Mouse (Mus musculus) olfactory bulb, adult 2 months (tissue): ENCODE measurements at regions not wholly inside any gene's neighbourhood (a gene's known extent, or its start where the extent isn't known, plus 50 kb on each side); places are given as distances from the start of the nearest gene placed in this dataset.

Source experiments
- CTCF ChIP-seq: fragments of 200-500 bp; IDR thresholded peaks from 2 replicates; pipeline ENCODE4 v1.5.1; 2012; ENCODE audit warnings: low read depth, mild to moderate bottlenecking, low read length, moderate library complexity; ENCODE audit not compliant: insufficient read depth
- POLR2A ChIP-seq: fragments of 200-500 bp; IDR thresholded peaks from 2 replicates; pipeline ENCODE4 v1.6.1; 2012; ENCODE audit warnings: mild to moderate bottlenecking, low read depth, low read length, moderate library complexity; ENCODE audit not compliant: insufficient read depth

- TF ChIP-seq CTCF (no peak), POLR2A (no peak)
Measured at GRCm38 (mm10) chr12:38928786-38929351, 149.7 kb downstream of the Etv1 start.
